Mouse (Mus musculus): ENCODE data around the gene Cybb. TPM values are rescaled to one million over a fixed set of nuclear protein-coding genes. Genes with fewer than 3 reads are reported as not detected.
"Not testable (repeated sequence)": the region's sequence is repeated elsewhere in the genome, so short reads cannot be mapped to it uniquely, and the experiment has no call there.

Gene Cybb
- 1 to 10 TPM; 5.3 to 7.9 TPM for total RNA-seq (2021)
- long read RNA-seq, experiment 1: 0 reads
- long read RNA-seq, experiment 2, full-length matches to known transcripts: 5 of 6 reads
- long read RNA-seq, experiment 2, partial matches to known transcripts: 1 of 6 reads
- long read RNA-seq, experiment 2, other reads (novel, unspliced or antisense): 0 of 6 reads

- DNase-seq (ENCODE audit: low spot score in 2 of 2): no peak
Observed at GRCm38 (mm10) chrX:9487671-9488070, at the start of gene Cybb. Cybb (minus strand) TSS chrX:9487771.

GRCm38 (mm10) chrX:9536881-9537280, 49.3 kb upstream of the Cybb start:
- DNase-seq (ENCODE audit: low spot score in 2 of 2): no peak

GRCm38 (mm10) chrX:9519969-9520368, 32.4 kb upstream of the Cybb start:
- DNase-seq (ENCODE audit: low spot score in 2 of 2): peak in 1 of 2 experiments; percentile 16

GRCm38 (mm10) chrX:9517531-9517930, 30.0 kb upstream of the Cybb start:
- not testable (repeated sequence) for DNase-seq (ENCODE audit: low spot score in 2 of 2)

GRCm38 (mm10) chrX:9475036-9475435, 12.5 kb downstream of the Cybb start:
- not testable (repeated sequence) for DNase-seq (ENCODE audit: low spot score in 2 of 2)

- DNase-seq (ENCODE audit: low spot score in 2 of 2): no peak
Observed at GRCm38 (mm10) chrX:9474440-9474839, 13.1 kb downstream of the Cybb start.

GRCm38 (mm10) chrX:9473768-9474167, 13.8 kb downstream of the Cybb start:
- no peak for DNase-seq (ENCODE audit: low spot score in 2 of 2)

GRCm38 (mm10) chrX:9470811-9471388, 16.7 kb downstream of the Cybb start:
- no peak for DNase-seq (ENCODE audit: low spot score in 2 of 2)

GRCm38 (mm10) chrX:9469100-9469499, 18.5 kb downstream of the Cybb start:
- no peak for DNase-seq (ENCODE audit: low spot score in 2 of 2)

GRCm38 (mm10) chrX:9467020-9467419, 20.6 kb downstream of the Cybb start:
- DNase-seq (ENCODE audit: low spot score in 2 of 2): no peak

- no peak for DNase-seq (ENCODE audit: low spot score in 2 of 2)
Observed at GRCm38 (mm10) chrX:9465890-9466289, 21.7 kb downstream of the Cybb start.

- DNase-seq (ENCODE audit: low spot score in 2 of 2): no peak
Observed at GRCm38 (mm10) chrX:9462671-9463070, 24.9 kb downstream of the Cybb start.

GRCm38 (mm10) chrX:9461399-9461798, 26.2 kb downstream of the Cybb start:
- DNase-seq (ENCODE audit: low spot score in 2 of 2): no peak

GRCm38 (mm10) chrX:9460387-9460930, 27.1 kb downstream of the Cybb start:
- no peak for DNase-seq (ENCODE audit: low spot score in 2 of 2)

GRCm38 (mm10) chrX:9452375-9452774, 35.2 kb downstream of the Cybb start:
- DNase-seq (ENCODE audit: low spot score in 2 of 2): no peak

- DNase-seq (ENCODE audit: low spot score in 2 of 2): no peak
Observed at GRCm38 (mm10) chrX:9447284-9447683, 40.3 kb downstream of the Cybb start.

- DNase-seq (ENCODE audit: low spot score in 2 of 2): no peak
Observed at GRCm38 (mm10) chrX:9441102-9441501, 46.5 kb downstream of the Cybb start.

GRCm38 (mm10) chrX:9440556-9440955, 47.0 kb downstream of the Cybb start:
- DNase-seq (ENCODE audit: low spot score in 2 of 2): no peak

GRCm38 (mm10) chrX:9439257-9439656, 48.3 kb downstream of the Cybb start:
- no peak for DNase-seq (ENCODE audit: low spot score in 2 of 2)

- no peak for DNase-seq (ENCODE audit: low spot score in 2 of 2)
Observed at GRCm38 (mm10) chrX:9413889-9414288, 73.7 kb downstream of the Cybb start.
